Mouse (Mus musculus): ENCODE results near the gene Rell1. TPM values are rescaled to one million over a fixed set of nuclear protein-coding genes. Genes with fewer than 3 reads are reported as not detected.
A peak's percentile ranks its signal among the peaks of the same experiment; 100 is the strongest.

The Rell1 gene
- total and polyA plus RNA-seq, 2 experiments = 5.7 to 8.4 TPM

DNA sequence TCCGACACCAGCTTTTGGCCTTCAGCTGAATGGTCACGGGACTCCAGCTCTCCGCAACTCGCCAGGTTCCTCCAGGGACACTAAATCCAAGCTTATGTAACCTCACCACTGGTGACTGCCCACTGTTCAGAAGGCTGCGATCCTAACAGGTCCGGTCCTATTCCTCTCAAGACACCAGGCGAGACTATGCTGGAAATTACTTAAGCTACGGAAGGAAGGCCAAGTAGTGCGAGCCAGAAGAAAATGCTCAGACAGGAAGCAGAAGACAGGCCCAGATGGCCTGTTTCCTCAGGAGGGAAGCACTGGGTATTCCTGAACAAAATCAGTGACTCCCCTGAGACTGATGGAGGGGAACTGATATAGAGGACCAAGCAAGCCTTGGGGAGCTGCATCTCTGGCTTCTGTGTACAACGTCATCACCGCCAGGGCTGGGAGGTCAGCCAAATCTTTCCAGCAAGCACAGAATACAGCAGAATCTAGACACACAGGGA, 17.2 kb downstream of the Rell1 start:
- TF ChIP-seq POLR2A (IDR thresholded peaks at IDR 0.05; ENCODE audit: extremely low read depth, insufficient read depth, low read length) = no peak
- TF ChIP-seq CTCF (IDR thresholded peaks at IDR 0.05; ENCODE audit: low read depth, low read length) = no peak
- WGBS = 45% methylated on average over 11 of the region's 11 CpGs
- Histone ChIP-seq H3K36me3 (ENCODE audit: control insufficient read depth, insufficient read depth, low read length) (no peaks in the 10 kb centered on the region), H3K9ac (ENCODE audit: low read depth, low read length) (0 out of 2 replicates have a peak overlapping the region, but pooled peaks have one; percentile 0), H3K4me3 (ENCODE audit: insufficient read depth, low read depth, low read length) (no peak overlapping the region), H3K27me3 (ENCODE audit: control insufficient read depth, insufficient read depth, low read length) (no peaks in the 10 kb centered on the region), H3K79me2 (ENCODE audit: control insufficient read depth, insufficient read depth, low read length) (peaks cover 21% of the 10 kb centered on the region; the same call in 1 of the 2 replicates), H3K4me1 (ENCODE audit: control insufficient read depth, insufficient read depth, low read length) (peaks cover 38% of the 10 kb centered on the region), H3K27ac (replicated peaks; ENCODE audit: insufficient read depth, low read depth, low read length) (peak overlapping the region; percentile 78)
- DNase-seq (ENCODE audit: extremely low read depth, low read depth, low spot score) = peak; percentile 48

DNA sequence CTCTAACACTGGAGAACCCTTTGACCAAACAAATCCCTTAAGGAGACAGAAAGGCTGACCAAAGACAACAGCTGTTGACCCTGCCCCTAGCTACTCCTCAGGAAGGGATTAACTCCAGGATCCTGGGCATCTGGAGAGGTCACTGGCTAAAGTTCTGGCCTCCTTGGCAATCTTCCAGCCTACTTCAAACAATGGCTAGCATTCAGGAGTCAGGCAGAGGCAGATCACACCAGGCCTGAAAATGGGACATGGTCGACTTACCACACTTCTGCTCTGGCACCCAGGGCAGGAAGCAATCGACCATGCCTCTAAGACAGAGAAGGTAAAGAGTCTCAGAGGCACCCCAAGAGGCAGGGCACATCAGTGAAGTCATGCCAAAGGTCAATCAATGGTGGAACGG, 19.5 kb downstream of the Rell1 start:
- Histone ChIP-seq H3K79me2 (ENCODE audit: control insufficient read depth, insufficient read depth, low read length) (peaks cover 36% of the 10 kb centered on the region), H3K27me3 (ENCODE audit: control insufficient read depth, insufficient read depth, low read length) (no peaks in the 10 kb centered on the region), H3K27ac (replicated peaks; ENCODE audit: insufficient read depth, low read depth, low read length) (no peak overlapping the region), H3K4me1 (ENCODE audit: control insufficient read depth, insufficient read depth, low read length) (peaks cover 38% of the 10 kb centered on the region), H3K36me3 (ENCODE audit: control insufficient read depth, insufficient read depth, low read length) (no peaks in the 10 kb centered on the region), H3K9ac (ENCODE audit: low read depth, low read length) (no peak overlapping the region), H3K4me3 (ENCODE audit: insufficient read depth, low read depth, low read length) (no peak overlapping the region)
- peak; percentile 89 for DNase-seq (ENCODE audit: extremely low read depth, low read depth, low spot score)
- WGBS = 11% methylated on average over 3 of the region's 3 CpGs
- no peak for TF ChIP-seq POLR2A (IDR thresholded peaks at IDR 0.05; ENCODE audit: extremely low read depth, insufficient read depth, low read length)
- no peak for TF ChIP-seq CTCF (IDR thresholded peaks at IDR 0.05; ENCODE audit: low read depth, low read length)

DNA sequence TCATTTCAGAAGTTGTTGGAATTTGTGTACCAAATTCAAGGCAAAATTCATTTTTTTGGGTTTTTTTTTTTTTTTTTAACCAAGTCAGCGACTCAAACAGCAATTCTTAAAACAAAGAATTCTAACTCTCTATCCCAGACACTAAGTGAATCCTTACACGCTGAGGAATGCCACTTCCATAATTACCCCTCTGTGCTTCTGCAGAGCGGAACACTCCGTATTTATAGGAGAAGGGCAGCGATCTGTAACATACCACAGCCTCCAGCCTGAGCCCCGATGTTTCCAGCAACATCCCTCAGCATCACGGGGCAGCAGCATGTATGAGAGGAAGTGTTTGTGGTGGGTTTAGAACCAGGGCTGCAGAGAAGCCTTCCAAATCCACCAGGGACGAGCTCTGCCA, 21.2 kb downstream of the Rell1 start:
- Histone ChIP-seq H3K27ac (replicated peaks; ENCODE audit: insufficient read depth, low read depth, low read length) (no peak overlapping the region), H3K9ac (ENCODE audit: low read depth, low read length) (no peak overlapping the region), H3K4me3 (ENCODE audit: insufficient read depth, low read depth, low read length) (no peak overlapping the region), H3K27me3 (ENCODE audit: control insufficient read depth, insufficient read depth, low read length) (no peaks in the 10 kb centered on the region), H3K79me2 (ENCODE audit: control insufficient read depth, insufficient read depth, low read length) (peaks cover 40% of the 10 kb centered on the region), H3K36me3 (ENCODE audit: control insufficient read depth, insufficient read depth, low read length) (no peaks in the 10 kb centered on the region), H3K4me1 (ENCODE audit: control insufficient read depth, insufficient read depth, low read length) (peaks cover 30% of the 10 kb centered on the region)
- no peak for DNase-seq (ENCODE audit: extremely low read depth, low read depth, low spot score)
- TF ChIP-seq POLR2A (IDR thresholded peaks at IDR 0.05; ENCODE audit: extremely low read depth, insufficient read depth, low read length) (no peak), CTCF (IDR thresholded peaks at IDR 0.05; ENCODE audit: low read depth, low read length) (no peak)
- 95% methylated on average over 8 of the region's 8 CpGs for WGBS

DNA sequence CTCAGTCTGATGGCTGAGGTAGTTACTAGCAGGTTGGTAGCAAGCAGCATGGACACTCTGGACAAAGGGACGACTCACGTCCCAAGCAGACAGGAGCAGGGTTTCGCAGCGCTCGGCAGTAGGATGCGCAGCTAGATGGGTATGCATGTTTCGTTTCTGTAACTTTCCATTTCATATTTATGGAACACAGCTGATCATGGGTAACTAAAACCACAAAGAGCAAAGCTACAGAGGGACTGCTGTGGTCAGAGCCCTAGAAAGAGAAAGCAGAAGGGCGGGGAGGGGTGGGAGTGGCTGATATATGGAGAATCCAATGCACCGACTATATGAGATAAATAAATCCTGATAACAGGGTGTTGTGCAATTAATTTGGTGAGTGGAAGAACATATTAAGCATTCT, 25.4 kb downstream of the Rell1 start:
- WGBS = 82% methylated on average over 9 of the region's 9 CpGs
- peaks cover 6% of the 10 kb centered on the region for H3K4me1 ChIP-seq (ENCODE audit: control insufficient read depth, insufficient read depth, low read length)
- no peak for DNase-seq (ENCODE audit: extremely low read depth, low read depth, low spot score)

DNA sequence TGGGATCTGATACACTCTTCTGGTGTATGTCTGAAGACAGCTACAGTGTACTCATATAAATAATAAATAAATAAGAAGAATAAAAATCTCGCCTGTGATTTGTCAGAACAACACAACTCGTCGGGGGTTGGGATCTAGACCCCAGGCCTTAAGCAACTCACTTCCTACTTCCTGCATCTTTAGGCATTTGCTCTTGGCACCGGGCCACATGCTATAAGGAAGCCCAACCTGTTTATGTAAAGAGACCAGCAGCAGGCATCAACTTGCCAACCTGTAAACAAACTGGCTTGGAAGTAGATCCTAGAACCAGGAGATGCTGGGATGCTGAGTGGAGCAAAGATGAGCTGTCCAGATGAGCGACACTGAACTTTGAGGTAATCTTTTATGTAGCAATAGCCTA, 26.8 kb downstream of the Rell1 start:
- WGBS = 60% methylated on average over 5 of the region's 5 CpGs
- TF ChIP-seq POLR2A (IDR thresholded peaks at IDR 0.05; ENCODE audit: extremely low read depth, insufficient read depth, low read length) = no peak
- H3K79me2 ChIP-seq (ENCODE audit: control insufficient read depth, insufficient read depth, low read length) = peaks cover 31% of the 10 kb centered on the region

More for the DNA sequence above, 25.4 kb downstream of the Rell1 start:
- TF ChIP-seq POLR2A (IDR thresholded peaks at IDR 0.05; ENCODE audit: extremely low read depth, insufficient read depth, low read length) (no peak), CTCF (IDR thresholded peaks at IDR 0.05; ENCODE audit: low read depth, low read length) (no peak)
- H3K9ac ChIP-seq (ENCODE audit: low read depth, low read length) = no peak overlapping the region
- H3K27me3 ChIP-seq (ENCODE audit: control insufficient read depth, insufficient read depth, low read length) = no peaks in the 10 kb centered on the region
- peaks cover 35% of the 10 kb centered on the region for H3K79me2 ChIP-seq (ENCODE audit: control insufficient read depth, insufficient read depth, low read length)
- no peak overlapping the region for H3K27ac ChIP-seq (replicated peaks; ENCODE audit: insufficient read depth, low read depth, low read length)
- no peak overlapping the region for H3K4me3 ChIP-seq (ENCODE audit: insufficient read depth, low read depth, low read length)
- no peaks in the 10 kb centered on the region for H3K36me3 ChIP-seq (ENCODE audit: control insufficient read depth, insufficient read depth, low read length)

DNA sequence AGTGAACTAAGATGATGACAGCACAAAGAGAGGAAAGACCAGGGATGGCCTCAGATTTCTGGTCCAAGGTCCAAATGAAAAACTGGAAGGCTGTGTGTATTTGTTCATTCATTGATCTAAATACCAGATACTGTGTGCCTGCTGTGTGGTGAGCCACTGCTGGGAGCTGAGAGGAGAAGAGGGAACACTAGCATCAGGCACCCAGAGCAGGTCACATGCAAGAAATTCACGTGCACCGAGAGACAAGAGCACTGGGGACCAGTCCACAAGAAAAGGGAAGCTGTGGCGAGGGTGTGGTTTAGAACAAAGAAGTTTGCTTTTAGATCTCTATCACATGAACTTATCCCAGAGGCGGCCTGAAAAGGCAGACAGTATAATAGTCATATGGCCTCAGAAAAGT, 30.1 kb downstream of the Rell1 start:
- DNase-seq (ENCODE audit: extremely low read depth, low read depth, low spot score) = peak; percentile 95
- Histone ChIP-seq H3K27me3 (ENCODE audit: control insufficient read depth, insufficient read depth, low read length) (no peaks in the 10 kb centered on the region), H3K36me3 (ENCODE audit: control insufficient read depth, insufficient read depth, low read length) (peaks cover 2% of the 10 kb centered on the region; the same call in 1 of the 2 replicates), H3K79me2 (ENCODE audit: control insufficient read depth, insufficient read depth, low read length) (peaks cover 17% of the 10 kb centered on the region; the same call in 1 of the 2 replicates), H3K4me3 (ENCODE audit: insufficient read depth, low read depth, low read length) (no peak overlapping the region), H3K4me1 (ENCODE audit: control insufficient read depth, insufficient read depth, low read length) (peaks cover 22% of the 10 kb centered on the region), H3K9ac (ENCODE audit: low read depth, low read length) (no peak overlapping the region), H3K27ac (replicated peaks; ENCODE audit: insufficient read depth, low read depth, low read length) (peak overlapping the region; percentile 70)
- 23% methylated on average over 4 of the region's 4 CpGs for WGBS
- TF ChIP-seq CTCF (IDR thresholded peaks at IDR 0.05; ENCODE audit: low read depth, low read length) (no peak), POLR2A (IDR thresholded peaks at IDR 0.05; ENCODE audit: extremely low read depth, insufficient read depth, low read length) (no peak)

More for the DNA sequence above, 26.8 kb downstream of the Rell1 start:
- Histone ChIP-seq H3K9ac (ENCODE audit: low read depth, low read length) (no peak overlapping the region), H3K27me3 (ENCODE audit: control insufficient read depth, insufficient read depth, low read length) (no peaks in the 10 kb centered on the region), H3K4me1 (ENCODE audit: control insufficient read depth, insufficient read depth, low read length) (peaks cover 16% of the 10 kb centered on the region), H3K27ac (replicated peaks; ENCODE audit: insufficient read depth, low read depth, low read length) (no peak overlapping the region), H3K4me3 (ENCODE audit: insufficient read depth, low read depth, low read length) (no peak overlapping the region), H3K36me3 (ENCODE audit: control insufficient read depth, insufficient read depth, low read length) (no peaks in the 10 kb centered on the region)
- no peak for DNase-seq (ENCODE audit: extremely low read depth, low read depth, low spot score)
